In genomic region chr5:45521601-45522000, GRCm38 (mm10) we compare ENCODE assay signal across 9 mouse cellular contexts. TPM values are rescaled to one million over a fixed set of nuclear protein-coding genes. Genes with fewer than 3 reads are reported as not detected.
A peak's percentile ranks its signal among the peaks of the same experiment; 100 is the strongest.
DNase-seq lines count a peak whose midpoint lies in the region; ATAC-seq and TF ChIP-seq lines count a peak whose summit lies in the region.
"Had no signal": no experiment of that assay in that cellular context is flagged by ENCODE, and none has a peak within 500 bp of the region (broad histone marks: within the 10 kb centered on the region; RNA-seq: fewer than 3 reads in every experiment).

No protein-coding gene starts in this region.

- no peaks in the 10 kb centered on the region for H3K9me3 ChIP-seq in erythroblast, embryonic 14.5 days (ENCODE audit: control insufficient read depth, low read length)
- H3K9me3 ChIP-seq in E14TG2a.4 (ENCODE audit: low read length): no peaks in the 10 kb centered on the region
- H3K9me3 ChIP-seq in hindbrain, embryonic 12.5 days (replicated peaks): no peaks in the 10 kb centered on the region
- H3K9me3 ChIP-seq in liver, postnatal 0 days (ENCODE audit: low read length): no peaks in the 10 kb centered on the region

- H3K4me3 ChIP-seq in erythroblast, embryonic 14.5 days (replicated peaks): peak overlapping the region; percentile 88
- H3K4me3 ChIP-seq in E14TG2a.4 (replicated peaks; ENCODE audit: low read length): peak overlapping the region; percentile 98; the same call in 1 of the 2 replicates
- no peak overlapping the region for H3K4me3 ChIP-seq in hindbrain, embryonic 12.5 days
- peak overlapping the region; percentile 97; the same call in 1 of the 2 replicates for H3K4me3 ChIP-seq in liver, postnatal 0 days (ENCODE audit: low read depth, low read length)

- TF ChIP-seq EP300 in liver, postnatal 0 days (IDR thresholded peaks at IDR 0.05; ENCODE audit: low read depth): no peak

- no peak overlapping the region for H3K9ac ChIP-seq in hindbrain, embryonic 12.5 days
- H3K9ac ChIP-seq in liver, postnatal 0 days (replicated peaks): no peak overlapping the region; the same call in 1 of the 2 replicates

- H3K4me2 ChIP-seq in hindbrain, embryonic 12.5 days (replicated peaks): peak overlapping the region; percentile 94
- H3K4me2 ChIP-seq in liver, postnatal 0 days (ENCODE audit: low read depth, low read length): peak overlapping the region; percentile 95

- peaks cover 43% of the 10 kb centered on the region for H3K36me3 ChIP-seq in erythroblast, embryonic 14.5 days (ENCODE audit: control insufficient read depth)
- peaks cover 79% of the 10 kb centered on the region for H3K36me3 ChIP-seq in E14TG2a.4 (ENCODE audit: insufficient read depth, low read length)
- H3K36me3 ChIP-seq in hindbrain, embryonic 12.5 days: peaks cover 30% of the 10 kb centered on the region
- peaks cover 25% of the 10 kb centered on the region for H3K36me3 ChIP-seq in liver, postnatal 0 days (replicated peaks; ENCODE audit: insufficient read depth, low read length)

- intact Hi-C loops in gastrocnemius, postnatal 36 days (cut with DNase I): no loop called here

- no peak for DNase-seq in liver, postnatal 0 days
- DNase-seq in gastrocnemius, adult 8-10 months (ENCODE audit: low spot score in 2 of 2): no peak
- no peak for DNase-seq in cerebellum, adult 11 months
- DNase-seq in gastrocnemius, postnatal 36 days: no peak
- DNase-seq: layer of hippocampus, postnatal 36 days had no signal

- ATAC-seq in erythroblast, adult 5-6 weeks (replicated peaks; ENCODE audit: low FRiP score, poor library complexity, severe bottlenecking): no peak
- ATAC-seq in hindbrain, embryonic 12.5 days (ENCODE audit: low FRiP score): no peak
- no peak for ATAC-seq in liver, postnatal 0 days

- peaks cover 26% of the 10 kb centered on the region for H3K4me1 ChIP-seq in erythroblast, embryonic 14.5 days (ENCODE audit: control insufficient read depth)
- H3K4me1 ChIP-seq in E14TG2a.4 (replicated peaks; ENCODE audit: low read depth, low read length): peaks cover 34% of the 10 kb centered on the region
- H3K4me1 ChIP-seq in hindbrain, embryonic 12.5 days: peaks cover 15% of the 10 kb centered on the region
- H3K4me1 ChIP-seq in liver, postnatal 0 days (ENCODE audit: insufficient read depth): peaks cover 21% of the 10 kb centered on the region

- H3K27ac ChIP-seq in hindbrain, embryonic 12.5 days: no peak overlapping the region
- no peak overlapping the region for H3K27ac ChIP-seq in liver, postnatal 0 days (ENCODE audit: low read depth)

- no peak for TF ChIP-seq CTCF in E14TG2a.4 (conservative IDR thresholded peaks at IDR 0.05; ENCODE audit: low read length)
- no peak for TF ChIP-seq CTCF in liver, postnatal 0 days (IDR thresholded peaks at IDR 0.05; ENCODE audit: low read depth)

- WGBS in hindbrain, embryonic 12.5 days: 91% methylated on average over 6 of the region's 6 CpGs
- WGBS in liver, postnatal 0 days (ENCODE audit: insufficient replicate concordance): 64% methylated on average over 6 of the region's 6 CpGs

- no peaks in the 10 kb centered on the region for H3K27me3 ChIP-seq in erythroblast, embryonic 14.5 days (ENCODE audit: control insufficient read depth)
- H3K27me3 ChIP-seq in E14TG2a.4 (ENCODE audit: insufficient read depth, low read length): no peaks in the 10 kb centered on the region
- no peaks in the 10 kb centered on the region for H3K27me3 ChIP-seq in hindbrain, embryonic 12.5 days
- no peaks in the 10 kb centered on the region for H3K27me3 ChIP-seq in liver, postnatal 0 days (ENCODE audit: insufficient read depth, low read length)

RNA-seq across cellular contexts. Expression of gene Med28, which starts 1.6 kb away (rescaled TPM):
- polyA plus RNA-seq in erythroblast, embryonic 14.5 days (2012): 4.4 and 4.9 TPM in 2 replicates
- total RNA-seq in erythroblast, adult 5-6 weeks (2015; ENCODE audit: low replicate concordance): 10.4 and 30.6 TPM in 2 replicates
- total RNA-seq in erythroblast, adult 5-6 weeks (2017; ENCODE audit: low replicate concordance): 5.3 and 21.0 TPM in 2 replicates
- polyA plus RNA-seq in hindbrain, embryonic 12.5 days (2016; fragmentation: Nextera tagmentation; extraction: Ambion mirVana): 255 TPM in 2 replicates
- 70.5 and 72.2 TPM in 2 replicates for polyA plus RNA-seq in liver, postnatal 0 days (2015; fragmentation: Nextera tagmentation; extraction: Ambion mirVana)
- 10 to 100 TPM; 55.1 to 62.7 (median 56.8) TPM for total RNA-seq in gastrocnemius, adult 8-10 months (2022)
- total RNA-seq in gastrocnemius, postnatal 36 days (2021): 10 to 100 TPM; 43.8 to 47.7 TPM

RNA-seq across cellular contexts. Expression of gene Lap3, which starts 28.4 kb away (rescaled TPM):
- 0.49 and 0.70 TPM in 2 replicates for polyA plus RNA-seq in erythroblast, embryonic 14.5 days (2012)
- 12.1 and 15.7 TPM in 2 replicates for total RNA-seq in erythroblast, adult 5-6 weeks (2015; ENCODE audit: low replicate concordance)
- 8.1 and 12.6 TPM in 2 replicates for total RNA-seq in erythroblast, adult 5-6 weeks (2017; ENCODE audit: low replicate concordance)
- polyA plus RNA-seq in hindbrain, embryonic 12.5 days (2016; fragmentation: Nextera tagmentation; extraction: Ambion mirVana): 57.3 and 58.8 TPM in 2 replicates
- polyA plus RNA-seq in liver, postnatal 0 days (2015; fragmentation: Nextera tagmentation; extraction: Ambion mirVana): 50.3 and 50.8 TPM in 2 replicates
- 10 to 100 TPM; 51.1 to 69.2 (median 58.0) TPM for total RNA-seq in gastrocnemius, adult 8-10 months (2022)
- total RNA-seq in gastrocnemius, postnatal 36 days (2021): 10 to 100 TPM; 51.1 to 53.8 TPM
